Mouse (Mus musculus) embryonic facial prominence, embryonic 11.5 days (tissue): Measurements from ENCODE around the gene Npas3. TPM values are rescaled to one million over a fixed set of nuclear protein-coding genes. Genes with fewer than 3 reads are reported as not detected.

Experiments
- ATAC-seq: fragments of 200-750 bp; cut with Nextera tagmentation; replicated peaks from 2 replicates; pipeline ENCODE4 v1.8.0; 2017; ENCODE audit warnings: low read depth; ENCODE audit not compliant: insufficient number of reproducible peaks, low FRiP score, low TSS enrichment
- DNase-seq: peaks from one replicate; pipeline ENCODE4 v3.0.0-alpha.2; 2015; ENCODE audit warnings: low spot score
- H3K27ac ChIP-seq: fragments of 300-500 bp; sonication (generic); replicated peaks from 2 replicates; pipeline ENCODE4 v1.5.1; 2014; ENCODE audit warnings: mild to moderate bottlenecking, low read depth, low read length, control low read depth
- H3K27me3 ChIP-seq: fragments of 300-500 bp; sonication (generic); 2 replicates; pipeline ENCODE4 v1.6.1; 2014; ENCODE audit warnings: mild to moderate bottlenecking, low read length, moderate library complexity, mixed read lengths; ENCODE audit not compliant: control insufficient read depth, insufficient read depth
- H3K36me3 ChIP-seq: fragments of 300-500 bp; sonication (generic); replicated peaks from 2 replicates; pipeline ENCODE4 v1.6.1; 2014; ENCODE audit warnings: low read depth, mild to moderate bottlenecking, low read length, moderate library complexity, mixed read lengths; ENCODE audit not compliant: control insufficient read depth, insufficient read depth
- H3K4me1 ChIP-seq: fragments of 300-500 bp; sonication (generic); 2 replicates; pipeline ENCODE4 v1.6.1; 2014; ENCODE audit warnings: low read length, mixed read lengths; ENCODE audit not compliant: control insufficient read depth, insufficient read depth
- H3K4me2 ChIP-seq: fragments of 300-500 bp; sonication (generic); 2 replicates; pipeline ENCODE4 v1.6.1; 2014; ENCODE audit warnings: low read depth, mild to moderate bottlenecking, control low read depth, low read length, moderate library complexity
- H3K4me3 ChIP-seq: fragments of 300-500 bp; sonication (generic); 2 replicates; pipeline ENCODE4 v1.5.1; 2014; ENCODE audit warnings: low read depth, low read length, control low read depth
- H3K9ac ChIP-seq: fragments of 300-500 bp; sonication (generic); replicated peaks from 2 replicates; pipeline ENCODE4 v1.6.1; 2014; ENCODE audit warnings: mild to moderate bottlenecking, control low read depth, low read length
- H3K9me3 ChIP-seq: fragments of 300-500 bp; sonication (generic); replicated peaks from 2 replicates; pipeline ENCODE4 v1.6.1; 2016; ENCODE audit warnings: mild to moderate bottlenecking, low read length, inconsistent platforms, mixed read lengths; ENCODE audit not compliant: control insufficient read depth
- WGBS: fragments of 180-500 bp; shearing (Covaris S2); extraction: QIAGEN DNeasy Blood & Tissue Kit; methylation state at CpG from one replicate; pipeline ENCODE4 v1.1.7; 2014; 5-methylcytosine and 5-hydroxymethylcytosine counted together
- polyA plus RNA-seq: library from polyadenylated mRNA; unstranded; fragments of >200 nt; fragmentation: Nextera tagmentation; extraction: Ambion mirVana; gene quantifications from 2 replicates; pipeline ENCODE4 v1.2.1, GENCODE M21; 2014

The Npas3 gene
- polyA plus RNA-seq, 1 experiment from 2014 or later, result 5.0 TPM

DNA sequence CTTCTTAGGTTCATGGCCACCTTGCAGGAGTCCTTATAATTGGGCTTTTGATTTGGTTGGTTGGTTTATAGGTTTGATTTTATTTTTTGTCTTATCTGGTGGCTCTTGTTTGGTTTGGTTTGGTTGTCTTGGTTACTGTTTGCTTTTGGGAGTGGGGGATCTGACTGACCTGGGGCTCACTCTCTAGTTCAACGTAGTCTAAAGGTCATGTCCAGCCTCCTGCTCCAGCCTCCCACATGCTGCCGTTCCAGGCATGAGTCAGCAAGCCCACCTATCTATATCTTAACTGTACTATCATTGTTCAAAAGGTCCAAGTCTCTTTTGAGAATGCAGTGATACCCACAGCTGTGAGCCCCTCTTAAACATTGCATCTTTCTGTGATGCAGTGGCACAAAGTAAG, 600.8 kb downstream of the Npas3 start:
- no peaks in the 10 kb centered on the region for H3K9me3 ChIP-seq
- H3K27me3 ChIP-seq, result no peaks in the 10 kb centered on the region
- no peak overlapping the region for H3K9ac ChIP-seq
- no peak overlapping the region for H3K4me3 ChIP-seq
- no peaks in the 10 kb centered on the region for H3K36me3 ChIP-seq
- WGBS, result 78% methylated on average over 2 of the region's 2 CpGs
- no peak overlapping the region for H3K4me2 ChIP-seq
- no peak for ATAC-seq
- H3K4me1 ChIP-seq, result no peaks in the 10 kb centered on the region
- no peak overlapping the region for H3K27ac ChIP-seq
- no peak for DNase-seq

GRCm38 (mm10) chr12:53852432-53852831, 604.0 kb downstream of the Npas3 start:
- no peaks in the 10 kb centered on the region for H3K9me3 ChIP-seq
- ATAC-seq (no peak), DNase-seq (no peak)
- H3K4me1 ChIP-seq, result no peaks in the 10 kb centered on the region
- no peaks in the 10 kb centered on the region for H3K27me3 ChIP-seq
- H3K4me2 ChIP-seq, result no peak overlapping the region
- H3K9ac ChIP-seq, result no peak overlapping the region
- 79% methylated on average over 2 of the region's 2 CpGs for WGBS
- H3K36me3 ChIP-seq, result no peaks in the 10 kb centered on the region
- no peak overlapping the region for H3K27ac ChIP-seq
- H3K4me3 ChIP-seq, result no peak overlapping the region

DNA sequence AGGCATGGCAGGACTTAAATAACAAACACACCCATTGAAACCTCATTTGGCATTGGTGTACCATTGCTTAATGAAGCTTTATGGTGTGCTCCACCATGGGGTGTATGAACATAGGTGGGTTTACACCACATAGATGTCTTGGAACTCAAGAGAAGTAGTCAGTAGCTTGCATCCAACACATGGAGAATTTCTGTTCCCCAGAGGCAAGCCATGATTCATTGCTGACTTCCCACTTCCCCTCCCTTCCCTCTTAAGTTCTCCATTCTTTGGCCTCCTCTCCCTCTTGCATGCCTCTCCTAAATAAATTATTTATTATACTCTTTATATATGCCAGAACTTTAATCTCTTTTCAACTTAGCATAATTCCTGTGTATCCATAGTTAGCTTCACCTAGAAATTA, 611.7 kb downstream of the Npas3 start:
- Histone ChIP-seq H3K4me2 (no peak overlapping the region), H3K4me3 (no peak overlapping the region), H3K36me3 (no peaks in the 10 kb centered on the region), H3K27me3 (no peaks in the 10 kb centered on the region), H3K4me1 (no peaks in the 10 kb centered on the region), H3K27ac (no peak overlapping the region), H3K9ac (no peak overlapping the region), H3K9me3 (no peaks in the 10 kb centered on the region)
- ATAC-seq (no peak), DNase-seq (no peak)

DNA sequence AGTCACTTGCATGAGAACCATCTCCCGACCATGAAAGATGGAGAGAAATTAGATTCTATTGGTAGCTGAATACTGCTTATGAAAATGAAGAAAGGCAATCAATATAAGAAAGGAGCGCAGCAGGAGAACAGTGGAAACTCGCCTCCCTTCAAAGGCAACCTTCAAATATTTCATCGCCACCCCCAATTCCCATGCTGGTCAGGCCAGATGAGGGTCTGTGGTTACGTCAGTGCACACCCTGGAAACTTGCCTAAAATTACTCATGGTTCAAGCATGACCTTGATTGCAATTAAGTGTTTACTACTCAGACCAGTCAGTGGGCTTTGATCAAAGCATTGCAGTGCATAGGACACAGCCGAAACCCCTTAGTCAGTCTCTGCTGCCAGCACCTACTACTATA, 613.8 kb downstream of the Npas3 start:
- 0 out of 2 replicates have a peak, but pooled peaks have one; percentile 29 for ATAC-seq
- no peaks in the 10 kb centered on the region for H3K27me3 ChIP-seq

GRCm38 (mm10) chr12:53864436-53865136, 616.1 kb downstream of the Npas3 start:
- no peaks in the 10 kb centered on the region for H3K36me3 ChIP-seq
- H3K9me3 ChIP-seq, result no peaks in the 10 kb centered on the region
- H3K4me1 ChIP-seq, result no peaks in the 10 kb centered on the region
- no peaks in the 10 kb centered on the region for H3K27me3 ChIP-seq
- ATAC-seq (no peak), DNase-seq (peak; percentile 8)
- 55% methylated on average over 5 of the region's 5 CpGs for WGBS
- H3K4me3 ChIP-seq, result no peak overlapping the region
- H3K4me2 ChIP-seq, result no peak overlapping the region
- H3K9ac ChIP-seq, result no peak overlapping the region
- no peak overlapping the region for H3K27ac ChIP-seq

More for the DNA sequence above, 613.8 kb downstream of the Npas3 start:
- Histone ChIP-seq H3K4me2 (no peak overlapping the region), H3K4me1 (no peaks in the 10 kb centered on the region), H3K9ac (no peak overlapping the region), H3K4me3 (no peak overlapping the region), H3K9me3 (no peaks in the 10 kb centered on the region), H3K36me3 (no peaks in the 10 kb centered on the region), H3K27ac (no peak overlapping the region)
- peak; percentile 21 for DNase-seq
- 69% methylated on average over 6 of the region's 6 CpGs for WGBS

DNA sequence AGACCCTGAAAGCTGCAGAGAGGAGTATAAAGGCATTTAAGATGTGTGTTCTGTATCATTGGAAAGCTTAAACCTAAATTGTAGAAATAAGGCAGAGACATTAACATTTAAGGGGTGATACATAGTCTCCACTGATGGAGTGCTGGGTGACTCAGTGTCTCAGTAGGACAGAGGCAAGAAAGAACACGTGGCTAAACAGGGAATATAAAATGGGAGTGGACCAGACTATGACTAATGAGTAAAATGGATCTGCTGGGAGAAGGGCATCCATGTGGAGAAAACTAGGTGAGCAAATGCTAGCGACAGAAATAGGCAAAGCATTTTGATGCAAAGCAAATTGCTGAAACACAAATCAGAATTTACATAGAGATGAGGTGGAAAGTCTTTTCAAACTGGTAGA, 617.2 kb downstream of the Npas3 start:
- Histone ChIP-seq H3K36me3 (no peaks in the 10 kb centered on the region), H3K9ac (no peak overlapping the region), H3K4me3 (no peak overlapping the region), H3K9me3 (no peaks in the 10 kb centered on the region), H3K27me3 (no peaks in the 10 kb centered on the region), H3K27ac (no peak overlapping the region), H3K4me2 (no peak overlapping the region), H3K4me1 (no peaks in the 10 kb centered on the region)
- 63% methylated on average over 2 of the region's 2 CpGs for WGBS
- no peak for ATAC-seq
- no peak for DNase-seq

- no peaks in the 10 kb centered on the region for H3K27me3 ChIP-seq
- WGBS, result 51% methylated on average over 4 of the region's 4 CpGs
These were observed 621.5 kb downstream of the Npas3 start for GRCm38 (mm10) chr12:53869981-53870380.

GRCm38 (mm10) chr12:53875226-53875625, 626.7 kb downstream of the Npas3 start:
- DNase-seq, result no peak
- H3K27me3 ChIP-seq, result no peaks in the 10 kb centered on the region

More at GRCm38 (mm10) chr12:53869981-53870380, 621.5 kb downstream of the Npas3 start:
- H3K27ac ChIP-seq, result no peak overlapping the region
- DNase-seq (no peak), ATAC-seq (no peak)
- no peaks in the 10 kb centered on the region for H3K36me3 ChIP-seq
- no peak overlapping the region for H3K4me2 ChIP-seq
- no peak overlapping the region for H3K9ac ChIP-seq
- no peaks in the 10 kb centered on the region for H3K9me3 ChIP-seq
- no peaks in the 10 kb centered on the region for H3K4me1 ChIP-seq
- H3K4me3 ChIP-seq, result no peak overlapping the region

More at GRCm38 (mm10) chr12:53875226-53875625, 626.7 kb downstream of the Npas3 start:
- Histone ChIP-seq H3K9ac (no peak overlapping the region), H3K27ac (no peak overlapping the region), H3K4me1 (no peaks in the 10 kb centered on the region), H3K4me2 (no peak overlapping the region), H3K4me3 (no peak overlapping the region), H3K36me3 (no peaks in the 10 kb centered on the region), H3K9me3 (no peaks in the 10 kb centered on the region)
- WGBS, result 58% methylated on average over 3 of the region's 3 CpGs
- ATAC-seq, result no peak
